8 mouse cellular contexts compared by ENCODE assay signal in the genomic region with DNA sequence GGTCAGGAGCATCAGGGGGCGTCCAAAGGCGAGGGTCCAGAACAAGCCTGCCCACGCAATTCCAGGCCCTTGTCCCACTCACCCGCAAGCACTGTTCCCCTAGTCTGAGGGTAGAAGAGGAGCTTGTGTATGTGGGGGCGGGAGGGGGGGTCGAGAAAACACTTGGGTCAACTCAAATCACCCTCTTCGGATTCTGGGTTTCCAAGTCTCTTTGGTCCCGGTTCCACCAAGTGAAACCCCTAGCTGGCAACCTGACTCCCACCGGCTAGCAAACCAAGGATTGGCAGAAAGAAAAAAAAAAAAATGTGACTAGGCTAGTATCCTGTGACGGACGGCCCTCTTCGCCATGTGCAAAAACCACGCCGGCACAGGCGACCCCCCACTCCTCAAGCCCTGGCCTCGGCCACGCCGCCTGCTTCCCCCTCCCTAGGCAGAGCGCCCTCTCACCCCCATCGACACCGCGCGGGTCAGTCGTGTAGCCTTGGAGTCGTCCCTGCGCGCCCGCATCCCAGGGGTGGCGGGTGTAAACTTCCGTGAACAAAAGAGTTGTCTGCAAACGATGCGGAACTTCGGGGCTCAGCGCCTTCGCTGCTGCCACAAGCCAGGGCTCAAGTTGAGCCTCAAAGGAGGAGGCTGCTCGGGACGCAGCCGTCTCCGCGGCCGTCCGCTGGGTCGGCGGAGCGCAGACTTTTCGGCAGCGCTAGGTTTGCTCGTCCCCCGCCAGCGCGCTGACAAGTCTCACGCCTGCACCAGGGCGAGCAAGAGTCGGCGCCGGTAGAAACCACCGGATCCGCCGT. TPM values are rescaled to one million over a fixed set of nuclear protein-coding genes. Genes with fewer than 3 reads are reported as not detected.
A peak's percentile ranks its signal among the peaks of the same experiment; 100 is the strongest.
DNase-seq lines count a peak whose midpoint lies in the region; ATAC-seq and TF ChIP-seq lines count a peak whose summit lies in the region.

No protein-coding gene starts in this region.

- H3K27ac ChIP-seq in MEL (ENCODE audit: control insufficient read depth, low read depth, low read length) = peak overlapping the region; percentile 89
- peak overlapping the region; percentile 90 for H3K27ac ChIP-seq in intestine, embryonic 14.5 days (ENCODE audit: low read depth)
- H3K27ac ChIP-seq in liver, embryonic 16.5 days (ENCODE audit: low read length) = peak overlapping the region; percentile 83

- no peak for TF ChIP-seq RAD21 in MEL (IDR thresholded peaks at IDR 0.05; ENCODE audit: low read depth, low read length)

- no peak for TF ChIP-seq CTCF in MEL (IDR thresholded peaks at IDR 0.05 in 2 of 3, conservative IDR thresholded peaks at IDR 0.05 in 1 of 3; ENCODE audit: control insufficient read depth in 1 of 3, insufficient read depth in 1 of 3, low read depth in 2 of 3, low read length in 3 of 3, poor library complexity in 1 of 3, severe bottlenecking in 1 of 3)

- peak; percentile 41 for DNase-seq in 3T3-L1 (ENCODE audit: low read depth, low spot score)
- peak; percentile 86 for DNase-seq in MEL (ENCODE audit: low read depth, low spot score)
- DNase-seq in cerebellum, postnatal 14 days = peak; percentile 68 to 70
- peak; percentile 62 for DNase-seq in gastrocnemius, postnatal 10 days
- peak; percentile 84 for DNase-seq in intestine, embryonic 14.5 days (ENCODE audit: low spot score)
- DNase-seq in neural tube, embryonic 10.5 days (ENCODE audit: extremely low spot score, low spot score) = peak; percentile 76
- DNase-seq in thymus, postnatal 25 days = peak; percentile 76

- no peaks in the 10 kb centered on the region for H3K27me3 ChIP-seq in MEL (ENCODE audit: control insufficient read depth in 1 of 2, insufficient read depth in 2 of 2, low read length in 2 of 2)
- no peaks in the 10 kb centered on the region for H3K27me3 ChIP-seq in intestine, embryonic 14.5 days (replicated peaks; ENCODE audit: control insufficient read depth, insufficient read depth, low read length)
- peaks cover 8% of the 10 kb centered on the region; the same call in 1 of the 2 replicates for H3K27me3 ChIP-seq in liver, embryonic 16.5 days (ENCODE audit: control insufficient read depth, insufficient read depth, low read depth, low read length)

- H3K9ac ChIP-seq in MEL (ENCODE audit: control insufficient read depth, low read depth, low read length, poor library complexity, severe bottlenecking) = peak overlapping the region; percentile 82
- H3K9ac ChIP-seq in intestine, embryonic 14.5 days (ENCODE audit: low read length) = peak overlapping the region; percentile 78
- H3K9ac ChIP-seq in liver, embryonic 16.5 days (ENCODE audit: low read depth, low read length) = peak overlapping the region; percentile 78

- peak; percentile 28; the same call in 1 of the 2 replicates for ATAC-seq in intestine, embryonic 14.5 days (replicated peaks; ENCODE audit: low FRiP score, low TSS enrichment, low read depth)
- ATAC-seq in liver, embryonic 16.5 days (ENCODE audit: low read depth) = peak; percentile 39

- peaks cover 2 to 5% of the 10 kb centered on the region in 2 experiments; a peak in 3 of 4 replicates for H3K4me1 ChIP-seq in MEL (ENCODE audit: control insufficient read depth in 1 of 2, insufficient read depth in 2 of 2, low read length in 2 of 2)
- H3K4me1 ChIP-seq in intestine, embryonic 14.5 days (replicated peaks; ENCODE audit: control insufficient read depth, insufficient read depth, low read length) = peaks cover 47% of the 10 kb centered on the region
- H3K4me1 ChIP-seq in liver, embryonic 16.5 days (ENCODE audit: control insufficient read depth, low read depth, low read length) = peaks cover 48% of the 10 kb centered on the region

- peak; percentile 34 to 52; a peak in 2 of 4 replicates for TF ChIP-seq POLR2A in MEL (IDR thresholded peaks at IDR 0.05; ENCODE audit: control insufficient read depth in 1 of 2, insufficient read depth in 1 of 2, low read depth in 1 of 2, low read length in 2 of 2, poor library complexity in 1 of 2)

- no peak; a peak in 1 of 4 replicates for TF ChIP-seq EP300 in MEL (IDR thresholded peaks at IDR 0.05; ENCODE audit: low read depth in 1 of 2, low read length in 2 of 2)

- H3K4me3 ChIP-seq in MEL (ENCODE audit: control insufficient read depth in 1 of 2, insufficient read depth in 1 of 2, low read depth in 2 of 2, low read length in 2 of 2) = peak overlapping the region; percentile 74 to 91
- peak overlapping the region; percentile 76 for H3K4me3 ChIP-seq in intestine, embryonic 14.5 days (ENCODE audit: low read depth, low read length)
- peak overlapping the region; percentile 78 for H3K4me3 ChIP-seq in liver, embryonic 16.5 days (ENCODE audit: low read depth, low read length)

- peaks cover 42% of the 10 kb centered on the region for H3K79me2 ChIP-seq in MEL (ENCODE audit: control insufficient read depth, insufficient read depth, low read length, poor library complexity)

- H3K36me3 ChIP-seq in MEL (ENCODE audit: control insufficient read depth in 1 of 2, insufficient read depth in 2 of 2, low read length in 2 of 2) = peaks cover 0 to 6% of the 10 kb centered on the region in 2 experiments; a peak in 2 of 4 replicates
- no peaks in the 10 kb centered on the region for H3K36me3 ChIP-seq in intestine, embryonic 14.5 days (ENCODE audit: control insufficient read depth, insufficient read depth, low read length)
- no peaks in the 10 kb centered on the region for H3K36me3 ChIP-seq in liver, embryonic 16.5 days (ENCODE audit: control insufficient read depth, insufficient read depth)

- H3K9me3 ChIP-seq in MEL (replicated peaks; ENCODE audit: insufficient read depth, low read length) = no peaks in the 10 kb centered on the region
- H3K9me3 ChIP-seq in intestine, embryonic 14.5 days (ENCODE audit: control insufficient read depth, low read length) = no peaks in the 10 kb centered on the region
- no peaks in the 10 kb centered on the region for H3K9me3 ChIP-seq in liver, embryonic 16.5 days (replicated peaks; ENCODE audit: control insufficient read depth, low read length)

- under 1% methylated on average over 57 of the region's 59 CpGs for WGBS in intestine, embryonic 14.5 days
- WGBS in liver, embryonic 16.5 days (ENCODE audit: insufficient replicate concordance) = under 1% methylated on average over 58 of the region's 59 CpGs

- peak overlapping the region; percentile 87 for H3K4me2 ChIP-seq in intestine, embryonic 14.5 days (ENCODE audit: low read length)
- peak overlapping the region; percentile 92 for H3K4me2 ChIP-seq in liver, embryonic 16.5 days (ENCODE audit: low read depth, low read length)

TF ChIP-seq in MEL, 35 proteins besides CTCF, POLR2A, EP300 and RAD21:
- TF ChIP-seq SIN3A (IDR thresholded peaks at IDR 0.05; ENCODE audit: low read length) (0 out of 2 replicates have a peak, but pooled peaks have one; percentile 5), POLR2AphosphoS2 (IDR thresholded peaks at IDR 0.05; ENCODE audit: low read length) (no peak; the same call in 1 of the 2 replicates), MYC (IDR thresholded peaks at IDR 0.05; ENCODE audit: low read depth, low read length) (peak; percentile 58; the same call in 1 of the 2 replicates), UBTF (IDR thresholded peaks at IDR 0.05; ENCODE audit: borderline replicate concordance, insufficient read depth, low read depth, low read length) (peak; percentile 42; the same call in 1 of the 2 replicates), BHLHE40 (IDR thresholded peaks at IDR 0.05; ENCODE audit: borderline replicate concordance, low read depth, low read length) (no peak), ZNF384 (IDR thresholded peaks at IDR 0.05; ENCODE audit: low read depth, low read length) (peak; percentile 74), USF2 (IDR thresholded peaks at IDR 0.05; ENCODE audit: borderline replicate concordance in 1 of 2, insufficient read depth in 1 of 2, low read depth in 1 of 2, low read length in 2 of 2) (no peak), CHD1 (IDR thresholded peaks at IDR 0.05; ENCODE audit: low read depth, low read length) (peak; percentile 2; the same call in 1 of the 2 replicates), MAFK (IDR thresholded peaks at IDR 0.05; ENCODE audit: borderline replicate concordance, low read depth, low read length) (no peak), USF1 (IDR thresholded peaks at IDR 0.05; ENCODE audit: low read depth, low read length) (no peak), MAX (IDR thresholded peaks at IDR 0.05; ENCODE audit: low read length) (peak; percentile 66; the same call in 1 of the 2 replicates), MXI1 (IDR thresholded peaks at IDR 0.05; ENCODE audit: low read depth, low read length) (peak; percentile 67), ELF1 (IDR thresholded peaks at IDR 0.05; ENCODE audit: low read depth, low read length) (0 out of 2 replicates have a peak, but pooled peaks have one; percentile 32), MAZ (IDR thresholded peaks at IDR 0.05; ENCODE audit: low read depth, low read length) (0 out of 2 replicates have a peak, but pooled peaks have one; percentile 33), TBP (IDR thresholded peaks at IDR 0.05; ENCODE audit: low read depth, low read length) (0 out of 2 replicates have a peak, but pooled peaks have one; percentile 18)

RNA-seq across cellular contexts. Expression of a gene that starts 0.9 kb away (rescaled TPM):
- total RNA-seq in MEL (2012; rRNA removed) = 7.3 and 7.9 TPM in 2 replicates
- 10 to 100 TPM in 1 of 2 experiments, not detected in 1; 15.4 TPM for polyA plus RNA-seq in MEL (2012; ENCODE audit: insufficient read depth in 1 of 2, insufficient read length in 2 of 2, low read depth in 1 of 2, low replicate concordance in 2 of 2, missing spikeins in 1 of 2)
- total RNA-seq in gastrocnemius, postnatal 10 days (2021) = 10 to 100 TPM; 34.5 to 43.6 TPM
- polyA plus RNA-seq in intestine, embryonic 14.5 days (2014; fragmentation: Nextera tagmentation; extraction: Ambion mirVana) = 20.4 and 23.2 TPM in 2 replicates
- 25.1 and 29.4 TPM in 2 replicates for polyA plus RNA-seq in liver, embryonic 16.5 days (2015; fragmentation: Nextera tagmentation; extraction: Ambion mirVana)

RNA-seq across cellular contexts. Expression of a gene that starts 39.7 kb away (rescaled TPM):
- total RNA-seq in MEL (2012; rRNA removed) = 24.3 and 26.9 TPM in 2 replicates
- polyA plus RNA-seq in MEL (2012; ENCODE audit: insufficient read depth in 1 of 2, insufficient read length in 2 of 2, low read depth in 1 of 2, low replicate concordance in 2 of 2, missing spikeins in 1 of 2) = 100 to 1,000 TPM in 1 of 2 experiments, 10 to 100 TPM in 1; 27.0 to 330 TPM
- total RNA-seq in gastrocnemius, postnatal 10 days (2021) = 10 to 100 TPM in 1 of 2 experiments, 1 to 10 TPM in 1; 9.7 to 12.1 TPM
- polyA plus RNA-seq in intestine, embryonic 14.5 days (2014; fragmentation: Nextera tagmentation; extraction: Ambion mirVana) = 59.6 and 69.8 TPM in 2 replicates
- 12.5 and 16.2 TPM in 2 replicates for polyA plus RNA-seq in liver, embryonic 16.5 days (2015; fragmentation: Nextera tagmentation; extraction: Ambion mirVana)

RNA-seq across cellular contexts. Expression of a gene that starts 46.2 kb away (rescaled TPM):
- 26.5 and 30.1 TPM in 2 replicates for total RNA-seq in MEL (2012; rRNA removed)
- 10 to 100 TPM in 1 of 2 experiments, not detected in 1; 31.1 TPM for polyA plus RNA-seq in MEL (2012; ENCODE audit: insufficient read depth in 1 of 2, insufficient read length in 2 of 2, low read depth in 1 of 2, low replicate concordance in 2 of 2, missing spikeins in 1 of 2)
- 10 to 100 TPM; 22.7 to 25.4 TPM for total RNA-seq in gastrocnemius, postnatal 10 days (2021)
- polyA plus RNA-seq in intestine, embryonic 14.5 days (2014; fragmentation: Nextera tagmentation; extraction: Ambion mirVana) = 33.5 and 34.7 TPM in 2 replicates
- 11.2 and 12.5 TPM in 2 replicates for polyA plus RNA-seq in liver, embryonic 16.5 days (2015; fragmentation: Nextera tagmentation; extraction: Ambion mirVana)

Comparison
In these comparisons a context has a peak if more than half of its experiments do, and no peak if none do; other contexts are left out.
1. Peak in every context shown above with its lines: DNase-seq, ATAC-seq, H3K4me3 ChIP-seq and H3K27ac ChIP-seq.